Mouse (Mus musculus) liver, embryonic 15.5 days (tissue): ENCODE measurements around the gene Spag5. TPM values are rescaled to one million over a fixed set of nuclear protein-coding genes. Genes with fewer than 3 reads are reported as not detected.

Source experiments
- ATAC-seq: fragments of 200-750 bp; cut with Nextera tagmentation; 2 replicates; pipeline ENCODE4 v1.8.0; 2017; ENCODE audit warnings: moderate number of reproducible peaks, mild to moderate bottlenecking, moderate library complexity; ENCODE audit not compliant: insufficient read depth
- H3K27ac ChIP-seq: fragments of 300-500 bp; sonication (generic); replicated peaks from 2 replicates; pipeline ENCODE4 v1.5.1; 2015; ENCODE audit warnings: mild to moderate bottlenecking, inconsistent platforms
- H3K27me3 ChIP-seq: fragments of 300-500 bp; sonication (generic); 2 replicates; pipeline ENCODE4 v1.6.1; 2015; ENCODE audit warnings: mild to moderate bottlenecking, inconsistent platforms
- H3K36me3 ChIP-seq: fragments of 300-500 bp; sonication (generic); replicated peaks from 2 replicates; pipeline ENCODE4 v1.6.1; 2015; ENCODE audit warnings: moderate library complexity, mild to moderate bottlenecking, inconsistent platforms
- H3K4me1 ChIP-seq: fragments of 300-500 bp; sonication (generic); replicated peaks from 2 replicates; pipeline ENCODE4 v1.6.1; 2015; ENCODE audit warnings: inconsistent platforms
- H3K4me2 ChIP-seq: fragments of 300-500 bp; sonication (generic); 2 replicates; pipeline ENCODE4 v1.6.1; 2015; ENCODE audit warnings: moderate library complexity, mild to moderate bottlenecking, inconsistent platforms
- H3K4me3 ChIP-seq: fragments of 300-500 bp; sonication (generic); replicated peaks from 2 replicates; pipeline ENCODE4 v1.5.1; 2015; ENCODE audit warnings: mild to moderate bottlenecking, inconsistent platforms
- H3K9ac ChIP-seq: fragments of 300-500 bp; sonication (generic); 2 replicates; pipeline ENCODE4 v1.6.1; 2015; ENCODE audit warnings: moderate library complexity, mild to moderate bottlenecking, inconsistent platforms
- H3K9me3 ChIP-seq: fragments of 300-500 bp; sonication (generic); replicated peaks from 2 replicates; pipeline ENCODE4 v1.6.1; 2016; ENCODE audit warnings: inconsistent platforms
- WGBS: fragments of 180-500 bp; shearing (Covaris S2); methylation state at CpG from one replicate; pipeline ENCODE4 v1.1.7; 2015; ENCODE audit warnings: mixed read lengths; ENCODE audit not compliant: insufficient replicate concordance; 5-methylcytosine and 5-hydroxymethylcytosine counted together
- polyA plus RNA-seq: library from polyadenylated mRNA; unstranded; fragments of >200 nt; fragmentation: Nextera tagmentation; extraction: Ambion mirVana; gene quantifications from 2 replicates; pipeline ENCODE4 v1.2.1, GENCODE M21; 2015

The Spag5 gene
- polyA plus RNA-seq, 1 experiment from 2014 or later = 34.8 TPM

DNA sequence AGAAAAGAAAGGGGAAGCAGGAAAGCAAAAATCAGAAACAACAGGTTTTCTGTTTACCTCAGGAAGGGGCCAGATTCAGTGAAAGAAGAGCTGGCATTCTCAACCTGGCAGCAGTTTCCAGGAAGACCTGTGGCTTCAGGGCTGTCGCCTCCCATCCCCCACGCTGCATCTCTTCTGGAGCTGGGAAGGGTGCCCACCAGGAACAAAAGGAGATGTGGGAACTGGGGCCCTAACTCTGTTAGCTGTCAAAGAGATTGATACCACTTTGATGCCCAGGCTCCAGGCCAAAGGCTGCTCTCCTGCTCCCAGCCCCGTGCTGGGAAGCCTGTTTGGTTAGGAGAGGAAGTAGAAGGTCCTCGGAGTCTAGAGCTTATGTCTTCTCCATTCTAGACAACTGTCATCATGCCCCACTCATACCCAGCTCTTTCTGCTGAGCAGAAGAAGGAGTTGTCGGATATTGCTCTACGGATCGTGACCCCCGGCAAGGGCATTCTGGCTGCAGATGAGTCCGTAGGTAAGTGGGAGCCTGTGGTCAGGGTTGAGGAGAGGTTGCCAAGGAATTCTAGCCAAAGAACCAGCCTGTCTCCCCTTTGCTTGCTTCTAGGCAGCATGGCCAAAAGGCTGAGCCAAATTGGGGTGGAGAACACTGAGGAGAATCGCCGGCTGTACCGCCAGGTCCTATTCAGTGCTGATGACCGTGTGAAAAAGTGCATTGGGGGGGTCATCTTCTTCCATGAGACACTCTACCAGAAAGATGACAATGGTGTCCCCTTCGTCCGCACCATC, 22.9 kb downstream of the Spag5 start:
- no peaks in the 10 kb centered on the region for H3K27me3 ChIP-seq
- ATAC-seq = no peak
- H3K36me3 ChIP-seq = peaks cover 37% of the 10 kb centered on the region
- 82% methylated on average over 15 of the region's 15 CpGs for WGBS
- H3K4me3 ChIP-seq = no peak overlapping the region
- peaks cover 22% of the 10 kb centered on the region for H3K4me1 ChIP-seq
- H3K4me2 ChIP-seq = no peak overlapping the region
- no peaks in the 10 kb centered on the region for H3K9me3 ChIP-seq
- no peak overlapping the region for H3K9ac ChIP-seq
- H3K27ac ChIP-seq = no peak overlapping the region

DNA sequence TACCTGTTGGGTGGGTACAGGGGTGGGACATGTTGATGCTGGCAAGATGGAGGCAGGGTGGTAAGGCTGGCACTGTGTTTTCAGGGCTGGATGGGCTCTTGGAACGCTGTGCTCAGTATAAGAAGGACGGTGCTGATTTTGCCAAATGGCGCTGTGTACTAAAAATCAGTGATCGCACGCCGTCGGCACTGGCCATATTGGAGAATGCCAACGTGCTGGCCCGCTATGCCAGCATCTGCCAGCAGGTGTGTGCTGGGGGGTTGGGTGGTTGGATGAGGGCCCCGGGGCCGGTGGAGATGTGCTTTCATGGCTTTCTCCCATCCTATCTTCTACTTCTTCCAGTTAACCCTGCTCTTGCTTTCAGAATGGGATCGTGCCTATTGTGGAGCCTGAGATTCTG, 23.6 kb downstream of the Spag5 start:
- 83% methylated on average over 12 of the region's 12 CpGs for WGBS
- H3K4me2 ChIP-seq = no peak overlapping the region
- H3K4me1 ChIP-seq = peaks cover 28% of the 10 kb centered on the region
- no peaks in the 10 kb centered on the region for H3K27me3 ChIP-seq
- no peaks in the 10 kb centered on the region for H3K9me3 ChIP-seq
- ATAC-seq = no peak
- H3K4me3 ChIP-seq = no peak overlapping the region
- H3K36me3 ChIP-seq = peaks cover 29% of the 10 kb centered on the region
- H3K9ac ChIP-seq = no peak overlapping the region
- H3K27ac ChIP-seq = no peak overlapping the region

DNA sequence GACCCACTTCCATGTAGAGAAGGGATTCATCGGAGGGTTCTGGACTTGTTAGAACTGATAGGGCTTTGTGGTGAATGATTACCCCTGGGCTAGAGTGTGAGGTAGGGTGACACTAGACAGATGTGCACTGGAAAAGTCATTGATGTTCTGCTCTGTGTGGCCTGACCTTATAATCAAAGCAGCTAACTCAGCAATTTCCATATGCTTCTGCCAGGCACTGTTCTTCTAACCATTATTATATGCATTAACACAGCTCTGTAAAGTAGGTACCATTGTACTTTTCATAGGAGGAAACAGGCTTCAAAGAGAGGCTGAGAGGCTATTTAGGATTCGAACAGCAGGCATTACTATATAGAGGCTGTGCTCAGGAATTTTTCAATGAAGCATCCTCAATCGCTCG, 25.9 kb downstream of the Spag5 start:
- Histone ChIP-seq H3K27me3 (no peaks in the 10 kb centered on the region), H3K4me2 (no peak overlapping the region), H3K4me1 (peaks cover 28% of the 10 kb centered on the region), H3K9ac (no peak overlapping the region), H3K36me3 (peaks cover 7% of the 10 kb centered on the region), H3K9me3 (no peaks in the 10 kb centered on the region), H3K4me3 (no peak overlapping the region), H3K27ac (no peak overlapping the region)
- no peak for ATAC-seq
- WGBS = 86% methylated on average over 4 of the region's 4 CpGs

DNA sequence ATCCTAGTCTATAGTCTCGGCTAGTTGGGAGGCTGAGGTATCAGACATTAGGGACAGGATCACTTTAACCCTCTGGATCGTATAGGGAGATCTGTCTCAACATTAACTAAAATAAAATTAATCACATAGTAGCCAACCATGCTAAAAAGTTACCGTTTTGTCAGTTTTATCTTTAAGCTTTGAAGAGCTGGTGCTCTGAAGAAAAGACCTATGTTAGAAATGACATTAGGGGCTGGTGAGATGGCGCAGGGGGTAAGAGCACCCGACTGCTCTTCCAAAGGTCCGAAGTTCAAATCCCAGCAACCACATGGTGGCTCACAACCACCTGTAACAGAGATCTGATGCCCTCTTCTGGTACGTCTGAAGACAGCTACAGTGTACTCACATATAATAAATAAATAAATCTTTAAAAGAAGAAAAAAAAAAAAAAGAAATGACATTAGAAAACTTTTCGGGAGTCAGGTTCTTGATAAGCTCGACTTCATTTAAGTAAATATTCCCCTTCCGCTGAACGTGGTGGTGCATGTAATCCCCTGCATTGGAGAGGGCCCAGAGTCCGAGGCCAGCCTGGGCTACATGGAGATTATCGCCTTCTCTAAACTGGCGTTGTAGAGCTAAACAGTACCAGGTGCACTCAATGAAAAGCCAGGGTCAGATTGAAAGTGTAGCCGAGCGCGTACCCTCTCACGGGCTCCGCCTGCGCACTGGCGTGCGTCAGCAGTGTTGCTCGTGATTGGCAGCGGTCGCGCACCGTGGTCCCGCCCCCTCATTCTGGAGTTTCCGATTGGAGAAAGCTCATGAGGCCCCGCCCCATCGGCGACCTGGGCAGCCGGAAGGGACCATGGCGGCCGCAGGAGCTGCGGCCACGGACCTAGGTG, 26.5 kb downstream of the Spag5 start, which contains the start of gene Pigs:
Pigs (plus strand) TSS at position 782 of the 878 bp plus-strand sequence.
- peak; percentile 93 for ATAC-seq
- H3K4me2 ChIP-seq = peak within 1 kb of the TSS; percentile 95
- H3K27me3 ChIP-seq = no peaks in the 10 kb centered on the region
- peak within 1 kb of the TSS; percentile 84 for H3K4me3 ChIP-seq
- H3K9me3 ChIP-seq = no peaks in the 10 kb centered on the region
- WGBS = 9% methylated on average over 37 of the region's 37 CpGs
- peaks cover 4% of the 10 kb centered on the region for H3K36me3 ChIP-seq
- peak within 1 kb of the TSS; percentile 81 for H3K9ac ChIP-seq
- H3K4me1 ChIP-seq = peaks cover 22% of the 10 kb centered on the region
- peak within 1 kb of the TSS; percentile 70 for H3K27ac ChIP-seq

DNA sequence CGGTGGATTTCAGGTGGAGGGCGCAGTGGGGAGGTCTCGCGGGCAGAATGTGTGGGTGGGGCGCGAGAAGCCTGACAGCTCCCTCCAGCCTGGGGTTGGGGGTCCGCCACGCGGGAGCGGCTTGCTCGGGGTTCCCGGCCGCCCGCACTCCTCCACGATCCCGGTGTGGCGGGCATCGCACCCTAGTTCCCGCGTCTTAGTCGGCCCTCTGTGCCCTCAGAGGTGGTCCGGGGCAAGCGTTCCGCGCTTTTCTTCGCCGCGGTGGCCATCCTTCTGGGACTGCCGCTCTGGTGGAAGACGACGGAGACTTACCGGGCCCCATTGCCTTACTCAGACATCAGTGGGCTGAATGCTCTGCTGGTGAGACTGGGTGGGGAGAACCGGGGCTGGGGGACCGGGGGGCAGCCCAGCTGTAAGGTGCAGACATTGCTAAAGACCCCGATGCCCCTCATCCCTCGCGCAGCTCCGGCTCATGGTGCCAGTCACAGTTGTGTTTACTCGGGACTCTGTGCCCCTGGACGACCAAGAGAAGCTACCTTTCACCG, 27.3 kb downstream of the Spag5 start:
- no peaks in the 10 kb centered on the region for H3K9me3 ChIP-seq
- peak overlapping the region; percentile 84 for H3K4me3 ChIP-seq
- no peaks in the 10 kb centered on the region for H3K27me3 ChIP-seq
- peak overlapping the region; percentile 95 for H3K4me2 ChIP-seq
- ATAC-seq = peak; percentile 69
- peaks cover 11% of the 10 kb centered on the region; the same call in 1 of the 2 replicates for H3K36me3 ChIP-seq
- H3K27ac ChIP-seq = peak overlapping the region; percentile 58; the same call in 1 of the 2 replicates
- peaks cover 15% of the 10 kb centered on the region for H3K4me1 ChIP-seq
- peak overlapping the region; percentile 81 for H3K9ac ChIP-seq
- under 1% methylated on average over 41 of the region's 41 CpGs for WGBS

DNA sequence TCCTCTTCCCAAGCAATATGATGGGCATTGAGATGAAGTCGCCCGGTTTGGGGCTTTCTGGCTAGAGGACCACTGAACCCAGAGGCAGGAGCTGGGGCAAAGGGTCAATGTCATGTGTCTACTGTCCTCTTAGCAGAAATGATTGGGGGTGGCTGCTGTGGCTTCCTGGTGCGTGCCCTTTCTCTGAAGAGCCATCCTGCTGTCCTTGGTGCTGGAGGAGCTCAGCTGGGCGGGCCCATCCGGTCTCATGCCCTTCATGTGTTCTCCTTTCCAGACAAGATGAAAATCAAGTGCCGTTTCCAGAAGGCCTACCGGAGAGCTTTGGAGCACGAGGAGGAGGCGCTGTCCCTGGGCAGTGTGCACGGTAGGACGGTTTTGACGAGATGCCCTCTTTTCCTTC, 31.3 kb downstream of the Spag5 start:
- H3K27me3 ChIP-seq = no peaks in the 10 kb centered on the region
- H3K9me3 ChIP-seq = no peaks in the 10 kb centered on the region
- no peak overlapping the region for H3K4me3 ChIP-seq
- H3K36me3 ChIP-seq = peaks cover 45% of the 10 kb centered on the region
- H3K9ac ChIP-seq = no peak overlapping the region
- 85% methylated on average over 12 of the region's 12 CpGs for WGBS
- no peak for ATAC-seq
- no peak overlapping the region for H3K4me2 ChIP-seq
- H3K27ac ChIP-seq = no peak overlapping the region
- peaks cover 13% of the 10 kb centered on the region for H3K4me1 ChIP-seq

DNA sequence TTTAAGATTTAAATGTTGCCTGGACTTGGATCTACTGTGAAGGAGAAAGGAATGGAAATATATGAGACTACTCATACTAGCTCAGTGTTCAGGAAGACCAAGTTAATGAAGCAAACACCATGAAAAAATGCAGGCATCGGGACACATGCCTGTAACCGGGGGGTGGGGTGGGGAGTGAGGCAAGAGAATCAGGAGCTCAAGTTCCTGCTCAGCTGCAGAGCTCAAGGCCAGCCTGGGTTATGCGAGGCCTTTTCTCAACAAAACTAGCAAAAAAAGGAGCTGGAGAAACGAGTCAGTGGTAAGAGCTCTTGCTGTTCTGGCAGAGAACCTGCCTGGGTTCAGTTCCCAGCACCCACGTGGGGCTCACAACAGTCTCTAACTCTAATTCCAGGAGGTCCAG, 32.7 kb downstream of the Spag5 start:
- Histone ChIP-seq H3K4me1 (peaks cover 8% of the 10 kb centered on the region), H3K4me2 (no peak overlapping the region), H3K4me3 (no peak overlapping the region), H3K27ac (no peak overlapping the region), H3K9me3 (no peaks in the 10 kb centered on the region), H3K36me3 (peaks cover 53% of the 10 kb centered on the region), H3K27me3 (no peaks in the 10 kb centered on the region), H3K9ac (no peak overlapping the region)
- WGBS = 76% methylated on average over 5 of the region's 5 CpGs
- no peak for ATAC-seq

DNA sequence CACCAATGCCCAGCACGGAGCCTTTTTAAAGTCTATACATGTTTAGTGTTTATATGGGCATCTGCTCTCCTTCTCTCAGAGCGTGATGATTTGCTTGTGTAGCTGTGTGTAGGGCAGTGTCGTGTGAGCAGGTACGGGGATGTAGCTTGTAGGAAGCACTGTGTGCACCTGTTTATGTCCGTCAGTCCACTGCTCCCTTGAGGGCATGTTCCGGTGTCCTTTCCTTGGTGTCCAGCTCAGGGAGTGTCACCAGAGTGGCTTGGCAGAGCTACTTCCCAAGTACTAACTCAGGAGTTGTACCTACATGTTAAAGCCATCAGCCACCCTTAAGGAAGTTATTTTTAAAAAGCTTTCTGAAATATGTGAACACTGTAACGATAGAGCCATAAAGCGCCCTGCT, 35.7 kb downstream of the Spag5 start:
- H3K4me2 ChIP-seq = no peak overlapping the region
- no peak overlapping the region for H3K9ac ChIP-seq
- no peak overlapping the region for H3K27ac ChIP-seq
- no peak overlapping the region for H3K4me3 ChIP-seq
- no peak for ATAC-seq
- 84% methylated on average over 8 of the region's 8 CpGs for WGBS
- no peaks in the 10 kb centered on the region for H3K27me3 ChIP-seq
- H3K4me1 ChIP-seq = 0 out of 2 replicates have a peak, but pooled peaks cover 3% of the 10 kb centered on the region
- H3K36me3 ChIP-seq = peaks cover 69% of the 10 kb centered on the region
- H3K9me3 ChIP-seq = no peaks in the 10 kb centered on the region

DNA sequence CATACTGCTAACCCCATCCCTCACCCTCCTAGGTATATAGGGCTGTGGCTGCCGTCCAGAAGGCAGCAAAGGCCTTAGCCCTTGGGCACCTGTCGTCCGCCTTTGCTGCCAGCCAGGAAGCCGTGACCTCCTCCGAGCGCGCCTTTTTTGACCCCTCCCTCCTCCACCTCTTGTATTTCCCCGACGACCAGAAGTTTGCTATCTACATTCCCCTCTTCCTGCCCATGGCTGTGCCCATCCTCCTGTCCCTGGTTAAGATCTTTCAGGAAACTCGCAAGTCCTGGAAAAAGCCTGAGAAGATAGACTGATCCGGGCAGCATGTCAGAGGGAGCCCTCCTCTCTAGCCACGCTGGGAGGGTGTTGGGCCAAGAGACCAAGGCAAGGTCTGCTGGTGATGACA, 40.4 kb downstream of the Spag5 start:
- ATAC-seq = no peak
- Histone ChIP-seq H3K9me3 (no peaks in the 10 kb centered on the region), H3K4me1 (peaks cover 44% of the 10 kb centered on the region), H3K9ac (no peak overlapping the region), H3K27me3 (no peaks in the 10 kb centered on the region), H3K4me2 (no peak overlapping the region), H3K27ac (no peak overlapping the region), H3K4me3 (no peak overlapping the region), H3K36me3 (peaks cover 31% of the 10 kb centered on the region)
- 68% methylated on average over 12 of the region's 12 CpGs for WGBS

DNA sequence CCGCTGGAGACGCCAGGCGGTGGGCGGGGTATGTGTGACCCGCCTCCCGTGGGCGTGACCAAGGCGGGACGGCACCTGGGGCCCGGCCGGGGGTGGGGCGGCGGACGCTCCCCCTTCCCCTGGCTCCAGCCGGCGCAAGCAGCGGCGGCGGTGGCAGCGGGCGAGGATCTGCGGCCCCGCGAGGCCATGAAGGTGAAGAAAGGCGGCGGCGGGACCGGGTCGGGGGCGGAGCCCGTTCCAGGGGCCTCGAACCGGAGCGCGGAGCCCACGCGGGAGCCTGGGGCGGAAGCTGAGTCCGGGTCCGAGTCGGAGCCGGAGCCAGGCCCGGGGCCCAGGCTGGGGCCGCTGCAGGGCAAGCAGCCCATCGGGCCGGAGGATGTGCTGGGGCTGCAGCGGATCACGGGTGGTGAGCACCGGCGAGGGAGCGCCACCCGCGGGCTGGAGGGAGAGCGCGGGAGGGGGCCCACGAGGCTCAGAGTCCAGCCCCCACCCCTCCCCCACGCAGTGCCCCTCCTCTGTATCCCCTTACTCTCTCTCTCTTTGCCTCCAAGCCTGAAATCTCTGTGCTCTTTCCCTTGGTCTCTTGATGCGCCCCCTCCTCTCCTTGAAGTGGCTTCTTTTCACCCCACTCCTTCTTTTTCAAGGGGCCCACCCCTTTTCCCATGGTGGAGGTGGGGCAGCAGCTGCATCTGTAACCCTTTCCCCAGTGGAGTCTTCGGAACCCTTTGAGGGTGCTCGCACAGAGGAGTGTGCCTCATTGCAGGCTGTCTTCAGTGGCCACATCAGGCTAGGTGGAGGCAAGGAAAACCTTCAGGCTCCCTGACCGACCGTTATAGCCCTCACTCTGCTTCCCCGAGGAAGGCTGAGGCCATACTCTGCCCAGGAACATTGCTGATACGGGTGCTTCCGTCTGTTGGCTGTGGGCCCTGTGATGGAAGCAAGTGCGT, 42.3 kb downstream of the Spag5 start, which contains the start of gene Unc119:
Unc119 (plus strand) TSS at position 102 of the 947 bp plus-strand sequence.
- peak within 1 kb of the TSS; percentile 84 for H3K9ac ChIP-seq
- WGBS = 1% methylated on average over 60 of the region's 66 CpGs
- H3K36me3 ChIP-seq = peaks cover 31% of the 10 kb centered on the region
- no peaks in the 10 kb centered on the region for H3K9me3 ChIP-seq
- H3K4me3 ChIP-seq = peak within 1 kb of the TSS; percentile 84
- H3K4me2 ChIP-seq = peak within 1 kb of the TSS; percentile 100
- peaks cover 63% of the 10 kb centered on the region for H3K4me1 ChIP-seq
- peak within 1 kb of the TSS; percentile 89 for H3K27ac ChIP-seq
- peak; percentile 51 for ATAC-seq
- no peaks in the 10 kb centered on the region for H3K27me3 ChIP-seq
